14 mouse cellular contexts compared by ENCODE assay signal in the genomic region with DNA sequence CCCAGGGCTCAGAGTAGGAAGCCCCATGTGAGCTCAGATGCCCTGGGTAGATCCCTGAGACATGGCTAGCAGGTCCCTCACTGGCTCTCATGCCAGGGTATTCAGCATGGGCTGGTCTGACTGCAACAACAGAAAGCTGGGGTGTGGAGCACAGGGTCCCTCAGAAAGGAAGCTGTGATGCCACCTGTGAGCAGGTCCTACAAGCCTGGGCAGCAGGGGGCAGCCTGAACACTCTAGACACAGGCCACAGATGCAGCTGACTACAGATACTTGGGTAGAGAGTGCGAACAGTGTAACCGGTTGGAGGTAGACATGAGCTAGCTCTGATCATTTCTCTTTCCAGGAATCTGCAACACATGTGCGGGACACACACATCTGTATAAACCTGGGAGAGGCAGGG. TPM values are rescaled to one million over a fixed set of nuclear protein-coding genes. Genes with fewer than 3 reads are reported as not detected.
DNase-seq lines count a peak whose midpoint lies in the region; ATAC-seq and TF ChIP-seq lines count a peak whose summit lies in the region.
"Had no signal": no experiment of that assay in that cellular context is flagged by ENCODE, and none has a peak within 500 bp of the region (broad histone marks: within the 10 kb centered on the region; RNA-seq: fewer than 3 reads in every experiment).

No protein-coding gene starts in this region.

- no peaks in the 10 kb centered on the region for H3K36me3 ChIP-seq in C2C12 (ENCODE audit: control insufficient read depth, insufficient read depth)
- no peaks in the 10 kb centered on the region for H3K36me3 ChIP-seq in splenic B cell, adult 2 months (ENCODE audit: control insufficient read depth, insufficient read depth, low read length, poor library complexity, severe bottlenecking)

- WGBS in lung, adult 2 months, result 86% methylated on average over 3 of the region's 3 CpGs

- 0 out of 2 replicates have a peak, but pooled peaks have one; percentile 29 for TF ChIP-seq CTCF in lung, adult 2 months (IDR thresholded peaks at IDR 0.05; ENCODE audit: insufficient read depth, low read length)
- TF ChIP-seq CTCF in C2C12 (IDR thresholded peaks at IDR 0.05; ENCODE audit: control insufficient read depth, insufficient read depth, insufficient read length), result peak; percentile 3

- TF ChIP-seq POLR2A in lung, adult 2 months (IDR thresholded peaks at IDR 0.05; ENCODE audit: borderline replicate concordance, extremely low read depth, low read depth, low read length), result no peak

- no peaks in the 10 kb centered on the region for H3K79me3 ChIP-seq in C2C12 (ENCODE audit: low read depth)

- H3K27me3 ChIP-seq in C2C12 (ENCODE audit: control insufficient read depth, insufficient read depth, insufficient read length), result no peaks in the 10 kb centered on the region
- H3K27me3 ChIP-seq in splenic B cell, adult 2 months (ENCODE audit: control insufficient read depth, insufficient read depth, low read length, poor library complexity, severe bottlenecking), result no peaks in the 10 kb centered on the region

- ATAC-seq in frontal cortex, adult (ENCODE audit: low TSS enrichment), result peak; percentile 51; the same call in 1 of the 2 replicates
- no peak for ATAC-seq in megakaryocyte-erythroid progenitor cell, adult 5-6 weeks (replicated peaks; ENCODE audit: low FRiP score, low TSS enrichment, poor library complexity, severe bottlenecking)

- no peaks in the 10 kb centered on the region for H3K79me2 ChIP-seq in C2C12 (ENCODE audit: control insufficient read depth, insufficient read depth)

- no peak overlapping the region for H3ac ChIP-seq in C2C12 (ENCODE audit: control insufficient read depth, insufficient read length, low read depth)

- no peak overlapping the region for H3K4me3 ChIP-seq in lung, adult 2 months (replicated peaks; ENCODE audit: extremely low read depth, low read depth, low read length)
- H3K4me3 ChIP-seq in C2C12 (ENCODE audit: insufficient read depth, poor library complexity, severe bottlenecking), result no peak overlapping the region

- intact Hi-C loops in heart, postnatal 36 days (cut with DNase I), result no loop called here

- no peak for DNase-seq in frontal cortex, postnatal 10 days (ENCODE audit: low spot score in 2 of 2)
- DNase-seq in lung, adult 2 months, result peak; percentile 17
- no peak for DNase-seq in lung, postnatal 10 days
- DNase-seq in splenic B cell, adult 2 months (ENCODE audit: low read depth, low spot score), result peak; percentile 41
- DNase-seq in heart, postnatal 36 days, result no peak
- DNase-seq: cerebellum, postnatal 14 days; kidney, postnatal 25 days had no signal

- no peaks in the 10 kb centered on the region for H3K4me1 ChIP-seq in lung, adult 2 months (ENCODE audit: control insufficient read depth, insufficient read depth, low read length)

TF ChIP-seq in C2C12, 6 proteins besides CTCF, POLR2A, EP300 and RAD21:
- no peak for TF ChIP-seq CEBPB (IDR thresholded peaks at IDR 0.05; ENCODE audit: low read depth)
- TF ChIP-seq USF1 (IDR thresholded peaks at IDR 0.05; ENCODE audit: low read depth), result no peak
- TF ChIP-seq MYOD1 (IDR thresholded peaks at IDR 0.05; ENCODE audit: control insufficient read depth, insufficient read length, low read depth), result no peak
- TF ChIP-seq MAX (IDR thresholded peaks at IDR 0.05), result no peak
- no peak for TF ChIP-seq FOSL1 (IDR thresholded peaks at IDR 0.05; ENCODE audit: insufficient read depth, low read length, poor library complexity, severe bottlenecking)
- no peak for TF ChIP-seq MYOG (IDR thresholded peaks at IDR 0.05; ENCODE audit: control insufficient read depth, extremely low read depth, insufficient read length)

RNA-seq across cellular contexts. Expression of gene Psapl1, which starts 11.9 kb away (rescaled TPM):
- polyA plus RNA-seq in lung, adult 2 months (2012; rRNA removed), result 0.11 and 25.6 TPM in 2 replicates
- 0.12 TPM for polyA plus RNA-seq in C2C12 (2012; fragmentation: generic; extraction: Trizol)
- not detected in 2 replicates for total RNA-seq in megakaryocyte-erythroid progenitor cell, adult 5-6 weeks (2014; fragmentation: Nextera tagmentation)
- not detected in 2 replicates for total RNA-seq in megakaryocyte-erythroid progenitor cell, adult 5-6 weeks (2017)
- total RNA-seq in heart, postnatal 36 days (2021), result not detected
- total RNA-seq: adrenal gland, postnatal 4 days; left cerebral cortex, postnatal 36 days had no signal
- polyA plus RNA-seq: frontal cortex, adult 2 months; hindbrain, embryonic 11.5 days had no signal

Comparison
In these comparisons a context has a peak if more than half of its experiments do, and no peak if none do; other contexts are left out.
1. DNase-seq: peak in lung, adult 2 months (single experiment) and splenic B cell, adult 2 months (single experiment); none in frontal cortex, postnatal 10 days (0 of 2), lung, postnatal 10 days (single experiment) and heart, postnatal 36 days (0 of 2).